20 mouse cellular contexts compared by ENCODE assay signal in the genomic region with DNA sequence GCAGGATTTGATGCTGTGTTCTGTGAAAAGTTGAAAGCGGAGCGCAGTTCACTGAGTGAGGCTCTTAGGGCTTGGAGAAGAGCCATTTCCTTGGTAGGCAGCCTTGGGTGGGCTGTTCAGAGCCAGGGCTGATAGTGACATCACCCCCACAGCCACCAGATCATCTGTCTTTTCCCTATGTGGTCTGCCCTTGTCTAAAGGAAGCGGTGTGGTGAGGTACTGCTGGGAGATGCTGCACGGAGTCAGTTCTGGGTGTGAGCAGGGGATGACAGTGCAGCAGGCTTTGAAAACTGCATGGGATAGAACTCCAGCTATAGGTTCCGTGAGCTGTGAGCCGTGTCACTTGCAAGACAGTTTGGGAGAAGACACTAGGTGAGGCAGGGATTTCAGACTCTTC. TPM values are rescaled to one million over a fixed set of nuclear protein-coding genes. Genes with fewer than 3 reads are reported as not detected.
DNase-seq lines count a peak whose midpoint lies in the region; ATAC-seq lines count a peak whose summit lies in the region.
"Had no signal": no experiment of that assay in that cellular context is flagged by ENCODE, and none has a peak within 500 bp of the region (broad histone marks: within the 10 kb centered on the region; RNA-seq: fewer than 3 reads in every experiment).

No protein-coding gene starts in this region.

- no peaks in the 10 kb centered on the region for H3K36me3 ChIP-seq in midbrain, embryonic 16.5 days (ENCODE audit: control insufficient read depth, insufficient read depth, low read length)
- no peaks in the 10 kb centered on the region for H3K36me3 ChIP-seq in midbrain, embryonic 11.5 days (ENCODE audit: control insufficient read depth, insufficient read depth, low read length)
- no peaks in the 10 kb centered on the region for H3K36me3 ChIP-seq in hindbrain, embryonic 12.5 days
- H3K36me3 ChIP-seq: embryonic facial prominence, embryonic 12.5 days; G1E; hindbrain, embryonic 15.5 days; kidney, embryonic 15.5 days; liver, embryonic 12.5 days; midbrain, embryonic 15.5 days had no signal

- DNase-seq in heart, adult 11 months, result peak; percentile 89
- no peak for DNase-seq in heart, adult 18-20 months
- no peak for DNase-seq in midbrain, embryonic 11.5 days (ENCODE audit: low spot score, missing footprints)
- no peak for DNase-seq in adrenal gland, postnatal 10 days
- DNase-seq: cerebellum, adult 11 months; cerebellum, postnatal 36 days; heart, postnatal 10 days; right cerebral cortex, postnatal 14 days had no signal

- no peak overlapping the region for H3K4me2 ChIP-seq in midbrain, embryonic 16.5 days (ENCODE audit: low read length)
- H3K4me2 ChIP-seq in midbrain, embryonic 11.5 days, result no peak overlapping the region
- no peak overlapping the region for H3K4me2 ChIP-seq in hindbrain, embryonic 12.5 days (replicated peaks)
- H3K4me2 ChIP-seq: embryonic facial prominence, embryonic 12.5 days; hindbrain, embryonic 15.5 days; kidney, embryonic 15.5 days; liver, embryonic 12.5 days; midbrain, embryonic 15.5 days had no signal

- H3K4me1 ChIP-seq in midbrain, embryonic 16.5 days (ENCODE audit: control insufficient read depth, insufficient read depth, low read length), result no peaks in the 10 kb centered on the region
- H3K4me1 ChIP-seq in midbrain, embryonic 11.5 days (ENCODE audit: control insufficient read depth, insufficient read depth, low read length), result no peaks in the 10 kb centered on the region
- peaks cover 36% of the 10 kb centered on the region for H3K4me1 ChIP-seq in brown adipose tissue, adult 24 weeks (ENCODE audit: control insufficient read depth, insufficient read depth, insufficient read length, low read length)
- no peaks in the 10 kb centered on the region for H3K4me1 ChIP-seq in hindbrain, embryonic 12.5 days
- H3K4me1 ChIP-seq: midbrain, embryonic 15.5 days had no signal

- no peaks in the 10 kb centered on the region for H3K27me3 ChIP-seq in midbrain, embryonic 16.5 days (ENCODE audit: control insufficient read depth, insufficient read depth, low read depth, low read length)
- no peaks in the 10 kb centered on the region for H3K27me3 ChIP-seq in midbrain, embryonic 11.5 days (ENCODE audit: control insufficient read depth, insufficient read depth, low read length)
- H3K27me3 ChIP-seq in hindbrain, embryonic 12.5 days, result no peaks in the 10 kb centered on the region
- H3K27me3 ChIP-seq: embryonic facial prominence, embryonic 12.5 days; hindbrain, embryonic 15.5 days; kidney, embryonic 15.5 days; liver, embryonic 12.5 days; midbrain, embryonic 15.5 days had no signal

- H3K27ac ChIP-seq in midbrain, embryonic 16.5 days (ENCODE audit: low read length), result no peak overlapping the region
- no peak overlapping the region for H3K27ac ChIP-seq in midbrain, embryonic 11.5 days (ENCODE audit: low read depth, low read length)
- H3K27ac ChIP-seq in brown adipose tissue, adult 24 weeks (replicated peaks; ENCODE audit: low read depth, low read length), result peak overlapping the region; percentile 41
- H3K27ac ChIP-seq in hindbrain, embryonic 12.5 days, result no peak overlapping the region
- H3K27ac ChIP-seq: embryonic facial prominence, embryonic 12.5 days; hindbrain, embryonic 15.5 days; kidney, embryonic 15.5 days; liver, embryonic 12.5 days; midbrain, embryonic 15.5 days had no signal

- H3K9me3 ChIP-seq in midbrain, embryonic 16.5 days (replicated peaks; ENCODE audit: control insufficient read depth, low read length, poor library complexity, severe bottlenecking), result no peaks in the 10 kb centered on the region
- no peaks in the 10 kb centered on the region for H3K9me3 ChIP-seq in midbrain, embryonic 11.5 days (ENCODE audit: control insufficient read depth, low read length)
- H3K9me3 ChIP-seq in hindbrain, embryonic 12.5 days (replicated peaks), result no peaks in the 10 kb centered on the region
- H3K9me3 ChIP-seq: embryonic facial prominence, embryonic 12.5 days; G1E; hindbrain, embryonic 15.5 days; kidney, embryonic 15.5 days; liver, embryonic 12.5 days; midbrain, embryonic 15.5 days had no signal

- H3K4me3 ChIP-seq in midbrain, embryonic 16.5 days (ENCODE audit: low read depth, low read length), result no peak overlapping the region
- no peak overlapping the region for H3K4me3 ChIP-seq in midbrain, embryonic 11.5 days (ENCODE audit: low read depth, low read length)
- no peak overlapping the region for H3K4me3 ChIP-seq in brown adipose tissue, adult 24 weeks (ENCODE audit: insufficient read depth, low read depth, low read length)
- H3K4me3 ChIP-seq in hindbrain, embryonic 12.5 days, result no peak overlapping the region
- H3K4me3 ChIP-seq: embryonic facial prominence, embryonic 12.5 days; hindbrain, embryonic 15.5 days; kidney, embryonic 15.5 days; liver, embryonic 12.5 days; midbrain, embryonic 15.5 days had no signal

- 72% methylated on average over 6 of the region's 6 CpGs for WGBS in midbrain, embryonic 16.5 days
- WGBS in midbrain, embryonic 11.5 days, result 70% methylated on average over 6 of the region's 6 CpGs
- WGBS in hindbrain, embryonic 12.5 days, result 71% methylated on average over 6 of the region's 6 CpGs

- 0 out of 2 replicates have a peak, but pooled peaks have one; percentile 48 for ATAC-seq in midbrain, embryonic 16.5 days
- no peak for ATAC-seq in midbrain, embryonic 11.5 days (ENCODE audit: low FRiP score)
- peak; percentile 17; the same call in 1 of the 2 replicates for ATAC-seq in neutrophil, adult 5-6 weeks (ENCODE audit: extremely low read depth, insufficient number of reproducible peaks, low FRiP score, poor library complexity, severe bottlenecking)
- no peak for ATAC-seq in hindbrain, embryonic 12.5 days (ENCODE audit: low FRiP score)
- ATAC-seq: forebrain, embryonic 16.5 days; intestine, embryonic 16.5 days; liver, embryonic 12.5 days; midbrain, embryonic 15.5 days had no signal

- H3K9ac ChIP-seq in midbrain, embryonic 16.5 days (ENCODE audit: low read depth, low read length), result no peak overlapping the region
- no peak overlapping the region for H3K9ac ChIP-seq in midbrain, embryonic 11.5 days (ENCODE audit: low read length)
- no peak overlapping the region for H3K9ac ChIP-seq in hindbrain, embryonic 12.5 days
- H3K9ac ChIP-seq: embryonic facial prominence, embryonic 12.5 days; hindbrain, embryonic 15.5 days; kidney, embryonic 15.5 days; liver, embryonic 12.5 days; midbrain, embryonic 15.5 days had no signal

RNA-seq across cellular contexts. Expression of a gene that starts 45.1 kb away (rescaled TPM):
- 10 to 100 TPM; 38.5 to 38.7 TPM for total RNA-seq in heart, adult 18-20 months (2021)
- 25.7 and 31.9 TPM in 2 replicates for polyA plus RNA-seq in midbrain, embryonic 16.5 days (2015; fragmentation: Nextera tagmentation; extraction: Ambion mirVana)
- polyA plus RNA-seq in midbrain, embryonic 11.5 days (2014; fragmentation: Nextera tagmentation; extraction: Ambion mirVana), result 39.4 and 40.8 TPM in 2 replicates
- 148 and 170 TPM in 2 replicates for polyA plus RNA-seq in brown adipose tissue, adult 24 weeks (2012; ENCODE audit: insufficient read depth, insufficient read length, missing spikeins)
- total RNA-seq in neutrophil, adult 5-6 weeks (2017), result 112 and 120 TPM in 2 replicates
- total RNA-seq in adrenal gland, postnatal 10 days (2021), result 100 to 1,000 TPM in 1 of 2 experiments, 10 to 100 TPM in 1; 95.8 to 111 TPM
- polyA plus RNA-seq in hindbrain, embryonic 12.5 days (2016; fragmentation: Nextera tagmentation; extraction: Ambion mirVana), result 47.2 and 55.3 TPM in 2 replicates
- polyA plus RNA-seq: G1E had no signal

Comparison
In these comparisons a context has a peak if more than half of its experiments do, and no peak if none do; other contexts are left out.
1. ATAC-seq: peak in midbrain, embryonic 16.5 days (single experiment) and neutrophil, adult 5-6 weeks (single experiment); none in midbrain, embryonic 11.5 days (single experiment) and hindbrain, embryonic 12.5 days (single experiment).